Mouse (Mus musculus) lung, embryonic 15.5 days (tissue): Measurements from ENCODE around the gene Slc50a1. TPM values are rescaled to one million over a fixed set of nuclear protein-coding genes. Genes with fewer than 3 reads are reported as not detected.

Experiments
- ATAC-seq: fragments of 200-750 bp; cut with Nextera tagmentation; 2 replicates; pipeline ENCODE4 v1.8.0; 2017; ENCODE audit warnings: moderate number of reproducible peaks, borderline replicate concordance; ENCODE audit not compliant: low FRiP score, low TSS enrichment; ENCODE audit errors: extremely low read depth
- H3K27ac ChIP-seq: fragments of 300-500 bp; sonication (generic); 2 replicates; pipeline ENCODE4 v1.5.1; 2015; ENCODE audit warnings: moderate library complexity, mild to moderate bottlenecking, inconsistent platforms
- H3K27me3 ChIP-seq: fragments of 300-500 bp; sonication (generic); 2 replicates; pipeline ENCODE4 v1.6.1; 2015; ENCODE audit warnings: inconsistent platforms
- H3K36me3 ChIP-seq: fragments of 300-500 bp; sonication (generic); 2 replicates; pipeline ENCODE4 v1.6.1; 2015; ENCODE audit warnings: inconsistent platforms
- H3K4me1 ChIP-seq: fragments of 300-500 bp; sonication (generic); 2 replicates; pipeline ENCODE4 v1.6.1; 2015; ENCODE audit warnings: inconsistent platforms
- H3K4me2 ChIP-seq: fragments of 300-500 bp; sonication (generic); 2 replicates; pipeline ENCODE4 v1.6.1; 2015; ENCODE audit warnings: inconsistent platforms, mild to moderate bottlenecking, moderate library complexity
- H3K4me3 ChIP-seq: fragments of 300-500 bp; sonication (generic); 2 replicates; pipeline ENCODE4 v1.5.1; 2015; ENCODE audit warnings: mild to moderate bottlenecking, inconsistent platforms
- H3K9ac ChIP-seq: fragments of 300-500 bp; sonication (generic); 2 replicates; pipeline ENCODE4 v1.6.1; 2015; ENCODE audit warnings: inconsistent platforms
- H3K9me3 ChIP-seq: fragments of 300-500 bp; sonication (generic); 2 replicates; pipeline ENCODE4 v1.6.1; 2016; ENCODE audit warnings: inconsistent platforms
- WGBS: fragments of 180-500 bp; shearing (Covaris S2); methylation state at CpG from one replicate; pipeline ENCODE4 v1.1.7; 2015; 5-methylcytosine and 5-hydroxymethylcytosine counted together
- polyA plus RNA-seq: library from polyadenylated mRNA; unstranded; fragments of >200 nt; fragmentation: Nextera tagmentation; extraction: Ambion mirVana; gene quantifications from 2 replicates; pipeline ENCODE4 v1.2.1, GENCODE M21; 2015

The Slc50a1 gene
- polyA plus RNA-seq, 1 experiment from 2014 or later = 65.4 TPM

DNA sequence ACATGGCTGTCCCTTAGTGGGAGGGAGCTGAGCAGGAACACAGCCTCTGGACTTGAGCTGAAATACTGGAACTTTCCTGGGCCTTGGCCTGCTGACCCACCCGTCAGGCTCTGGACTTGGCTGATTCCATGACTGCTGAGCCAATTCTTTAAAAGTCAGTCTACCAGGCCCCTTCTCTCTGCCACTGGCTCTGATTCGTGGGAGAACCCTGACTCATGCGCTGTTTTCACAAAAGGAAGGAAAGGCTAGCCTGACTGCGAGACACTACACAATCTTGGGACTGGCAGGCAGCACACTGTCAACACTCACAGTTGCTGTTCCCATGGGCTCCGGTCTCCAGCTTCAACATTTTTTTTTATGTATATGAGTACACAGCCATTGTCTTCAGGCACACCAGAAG, 14.2 kb downstream of the Slc50a1 start:
- H3K36me3 ChIP-seq = no peaks in the 10 kb centered on the region
- no peak for ATAC-seq
- no peak overlapping the region for H3K9ac ChIP-seq
- no peak overlapping the region for H3K4me3 ChIP-seq
- no peak overlapping the region for H3K27ac ChIP-seq
- WGBS = 67% methylated on average over 5 of the region's 5 CpGs
- H3K4me1 ChIP-seq = peaks cover 17% of the 10 kb centered on the region
- no peak overlapping the region for H3K4me2 ChIP-seq
- H3K9me3 ChIP-seq = no peaks in the 10 kb centered on the region
- H3K27me3 ChIP-seq = no peaks in the 10 kb centered on the region

GRCm38 (mm10) chr3:89254994-89255393, 15.4 kb downstream of the Slc50a1 start:
- H3K4me1 ChIP-seq = peaks cover 27% of the 10 kb centered on the region
- H3K4me2 ChIP-seq = no peak overlapping the region
- H3K9me3 ChIP-seq = no peaks in the 10 kb centered on the region
- H3K27me3 ChIP-seq = no peaks in the 10 kb centered on the region
- H3K36me3 ChIP-seq = no peaks in the 10 kb centered on the region
- WGBS = 87% methylated on average over 5 of the region's 5 CpGs
- no peak overlapping the region for H3K9ac ChIP-seq
- no peak for ATAC-seq
- no peak overlapping the region for H3K4me3 ChIP-seq
- H3K27ac ChIP-seq = no peak overlapping the region

DNA sequence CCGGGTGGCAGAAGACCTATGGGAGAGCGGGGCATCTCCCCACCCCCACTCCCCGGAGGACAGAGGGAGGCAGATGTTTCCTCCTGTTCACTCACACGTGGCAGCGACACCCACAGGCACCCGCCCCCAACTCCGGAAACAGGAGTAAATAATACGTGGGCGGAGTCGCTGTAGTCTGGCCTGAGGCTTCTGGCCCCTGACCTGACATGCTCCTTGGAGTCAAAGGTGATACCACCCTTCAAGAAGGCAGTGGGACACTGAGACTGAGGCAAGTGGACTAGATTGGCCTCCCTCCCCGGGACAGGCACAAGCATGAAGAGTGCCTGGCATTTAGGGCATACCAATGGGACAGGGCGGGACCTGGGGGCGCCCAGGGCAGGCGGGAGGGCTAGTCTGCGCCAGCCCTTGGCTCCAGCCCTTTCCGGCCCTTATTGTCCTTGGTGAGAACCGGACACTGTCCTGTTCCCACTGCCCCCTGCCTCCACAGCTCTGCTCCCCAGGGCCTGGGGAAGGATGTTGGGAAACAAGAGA, 18.9 kb downstream of the Slc50a1 start:
- H3K27me3 ChIP-seq = no peaks in the 10 kb centered on the region
- peak overlapping the region; percentile 39 for H3K4me2 ChIP-seq
- H3K4me3 ChIP-seq = 0 out of 2 replicates have a peak overlapping the region, but pooled peaks have one; percentile 6
- H3K4me1 ChIP-seq = peaks cover 43% of the 10 kb centered on the region
- ATAC-seq = peak; percentile 50
- H3K9ac ChIP-seq = no peak overlapping the region; the same call in 1 of the 2 replicates
- H3K9me3 ChIP-seq = no peaks in the 10 kb centered on the region
- peaks cover 13% of the 10 kb centered on the region for H3K36me3 ChIP-seq
- H3K27ac ChIP-seq = peak overlapping the region; percentile 79
- WGBS = 7% methylated on average over 17 of the region's 17 CpGs

DNA sequence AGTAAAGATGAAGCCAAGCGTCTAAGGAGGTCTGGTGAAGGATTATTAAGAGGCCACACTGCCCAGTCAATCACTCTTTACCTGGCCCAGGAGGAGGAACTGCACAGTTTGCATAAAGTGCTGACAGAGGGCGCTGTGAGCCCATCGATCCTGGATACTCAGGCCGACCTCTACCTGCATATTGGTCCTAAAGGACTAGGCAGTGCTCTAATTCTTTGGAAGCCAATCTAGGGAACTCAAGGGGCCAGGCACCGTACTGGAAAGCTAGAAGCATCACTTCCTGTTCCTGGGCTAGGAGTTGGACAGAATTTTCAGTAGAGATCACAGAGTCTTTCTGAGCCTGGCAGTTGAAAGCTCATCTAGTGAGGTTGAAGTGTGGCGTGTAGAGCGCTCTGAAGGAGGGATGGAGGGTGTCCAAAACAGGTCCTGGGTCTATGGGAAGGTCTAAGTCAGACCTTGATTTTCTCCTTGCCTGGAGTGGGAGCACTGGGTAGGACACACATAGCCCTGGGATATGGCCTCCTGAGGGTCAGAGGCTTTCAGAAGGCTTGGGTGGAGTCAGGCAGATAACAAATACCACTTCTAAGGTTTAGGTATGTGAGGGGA, 19.8 kb downstream of the Slc50a1 start:
- peak overlapping the region; percentile 79 for H3K27ac ChIP-seq
- ATAC-seq = no peak
- no peak overlapping the region for H3K4me3 ChIP-seq
- no peak overlapping the region for H3K4me2 ChIP-seq
- no peaks in the 10 kb centered on the region for H3K27me3 ChIP-seq
- H3K36me3 ChIP-seq = peaks cover 13% of the 10 kb centered on the region
- 15% methylated on average over 7 of the region's 7 CpGs for WGBS
- peaks cover 48% of the 10 kb centered on the region for H3K4me1 ChIP-seq
- H3K9me3 ChIP-seq = no peaks in the 10 kb centered on the region
- no peak overlapping the region for H3K9ac ChIP-seq

DNA sequence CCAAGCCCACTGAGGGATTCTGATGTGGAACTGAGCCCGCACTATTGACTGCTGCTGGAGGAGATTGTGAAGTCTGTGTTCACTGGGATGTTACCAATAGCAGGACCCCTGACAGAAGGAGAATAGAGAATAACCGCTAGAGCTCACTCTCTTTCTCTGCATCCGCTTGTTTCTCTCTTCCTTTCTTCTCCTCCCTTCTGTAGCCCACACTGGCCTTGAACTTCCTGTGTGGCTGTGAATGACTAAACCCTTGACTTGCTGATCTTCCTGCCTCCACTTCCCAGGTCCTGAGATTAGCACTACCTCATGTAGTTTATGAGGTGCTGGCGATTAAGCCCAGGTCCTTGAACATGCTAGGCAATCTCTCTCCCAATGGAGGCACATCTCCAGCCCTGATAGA, 22.9 kb downstream of the Slc50a1 start:
- Histone ChIP-seq H3K27me3 (peaks cover 14% of the 10 kb centered on the region), H3K4me1 (peaks cover 67% of the 10 kb centered on the region), H3K9me3 (no peaks in the 10 kb centered on the region), H3K4me2 (peak overlapping the region; percentile 82), H3K36me3 (peaks cover 13% of the 10 kb centered on the region), H3K27ac (no peak overlapping the region), H3K9ac (peak overlapping the region; percentile 75), H3K4me3 (peak overlapping the region; percentile 78)
- 83% methylated on average over 4 of the region's 4 CpGs for WGBS
- no peak for ATAC-seq

- H3K27me3 ChIP-seq = peaks cover 14% of the 10 kb centered on the region
- H3K27ac ChIP-seq = peak within 1 kb of the TSS; percentile 73
- peak within 1 kb of the TSS; percentile 75 for H3K9ac ChIP-seq
- peak within 1 kb of the TSS; percentile 82 for H3K4me2 ChIP-seq
- under 1% methylated on average over 42 of the region's 42 CpGs for WGBS
- no peaks in the 10 kb centered on the region for H3K9me3 ChIP-seq
- peaks cover 13% of the 10 kb centered on the region for H3K36me3 ChIP-seq
- ATAC-seq = peak; percentile 75
- peak within 1 kb of the TSS; percentile 78 for H3K4me3 ChIP-seq
- H3K4me1 ChIP-seq = peaks cover 57% of the 10 kb centered on the region
Measured at GRCm38 (mm10) chr3:89246261-89247100, 23.9 kb downstream of the Slc50a1 start, which contains the start of gene Trim46. Trim46 (minus strand) TSS chr3:89246309.

GRCm38 (mm10) chr3:89245688-89246171, 24.6 kb downstream of the Slc50a1 start, which contains the start of gene Krtcap2:
Krtcap2 (plus strand) TSS chr3:89245966.
- Histone ChIP-seq H3K9ac (peak within 1 kb of the TSS; percentile 75), H3K9me3 (no peaks in the 10 kb centered on the region), H3K4me3 (peak within 1 kb of the TSS; percentile 78), H3K4me2 (peak within 1 kb of the TSS; percentile 82), H3K36me3 (peaks cover 13% of the 10 kb centered on the region), H3K27me3 (peaks cover 14% of the 10 kb centered on the region), H3K27ac (peak within 1 kb of the TSS; percentile 74), H3K4me1 (peaks cover 49% of the 10 kb centered on the region)
- WGBS = 4% methylated on average over 20 of the region's 20 CpGs
- ATAC-seq = no peak

DNA sequence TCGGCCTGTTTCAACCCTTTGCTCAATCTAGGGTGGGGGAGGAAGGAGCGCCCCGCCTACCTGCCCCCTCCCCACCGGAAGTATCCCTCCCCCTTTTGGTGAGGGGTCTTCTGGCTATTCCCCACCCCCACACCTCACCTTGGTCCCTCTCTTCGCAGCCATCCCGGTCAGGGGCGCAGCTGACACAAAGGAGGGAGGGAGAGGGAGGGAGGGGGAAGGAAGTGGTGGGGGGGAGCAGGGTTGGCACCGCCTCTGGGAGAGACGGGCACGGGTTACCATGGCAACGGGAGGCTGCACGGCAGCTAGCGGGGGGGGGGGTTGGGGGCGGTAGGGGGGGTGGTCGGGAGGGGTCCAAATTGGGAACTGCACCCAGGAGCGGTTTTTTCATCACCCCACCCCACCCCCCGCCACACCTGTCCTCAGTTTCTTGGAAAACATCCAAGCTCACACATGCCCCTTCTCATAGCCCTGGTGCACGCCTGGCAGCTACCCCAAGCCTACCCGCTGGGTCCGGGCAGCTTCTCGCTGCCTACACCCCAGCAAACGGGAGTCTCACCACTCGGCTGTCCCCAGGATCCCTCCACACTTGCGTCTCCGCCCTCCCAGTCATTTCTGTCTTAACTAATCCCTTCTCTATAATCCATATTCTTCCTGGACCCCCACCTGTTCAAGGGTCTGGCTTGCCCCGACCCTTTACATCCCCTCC, 25.2 kb downstream of the Slc50a1 start:
- Histone ChIP-seq H3K27me3 (peaks cover 14% of the 10 kb centered on the region), H3K9me3 (no peaks in the 10 kb centered on the region), H3K9ac (peak overlapping the region; percentile 23), H3K27ac (peak overlapping the region; percentile 74), H3K4me1 (peaks cover 44% of the 10 kb centered on the region), H3K4me2 (peak overlapping the region; percentile 82), H3K4me3 (peak overlapping the region; percentile 78), H3K36me3 (peaks cover 13% of the 10 kb centered on the region)
- 1% methylated on average over 23 of the region's 26 CpGs for WGBS
- ATAC-seq = peak; percentile 32; the same call in 1 of the 2 replicates

DNA sequence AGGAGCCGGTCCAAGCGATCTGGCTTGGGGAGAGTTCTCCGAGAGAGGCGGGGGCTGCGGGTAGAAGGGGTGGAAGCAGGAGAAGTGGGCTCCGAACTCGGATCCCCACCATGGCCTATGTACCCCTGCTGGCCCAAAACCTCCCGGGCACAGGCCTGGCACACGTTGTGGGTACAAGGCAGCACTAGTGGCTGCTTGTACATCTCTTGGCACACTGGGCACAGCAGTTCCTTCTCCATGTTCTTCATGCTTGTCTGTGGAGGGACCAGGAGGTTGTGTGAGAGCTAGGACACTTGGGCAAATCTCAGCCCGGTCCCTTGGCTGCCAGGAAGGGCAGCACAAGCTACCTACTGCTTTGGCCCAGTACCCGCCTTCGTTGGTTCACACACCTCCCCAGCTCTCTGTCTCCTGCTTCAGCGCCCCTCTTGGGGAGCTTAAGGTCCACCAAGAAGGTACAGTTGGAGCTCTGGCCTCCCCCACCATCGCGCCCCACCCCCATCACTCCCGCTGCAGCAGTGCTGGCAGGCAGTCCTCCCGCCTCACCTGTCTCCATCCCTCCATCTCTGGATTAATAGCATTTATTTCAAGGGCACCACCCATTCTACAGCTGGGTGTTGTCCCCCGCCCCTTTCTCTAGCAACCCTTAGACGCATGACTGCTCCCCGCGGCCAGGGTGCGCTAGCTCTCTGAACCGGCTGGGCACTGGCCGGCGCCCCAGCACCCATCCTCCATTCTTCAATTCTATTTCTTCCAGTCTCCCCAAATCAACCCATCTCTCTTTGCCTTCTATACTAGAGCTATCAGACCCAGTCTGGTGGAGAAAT, 26.0 kb downstream of the Slc50a1 start:
- Histone ChIP-seq H3K9me3 (no peaks in the 10 kb centered on the region), H3K36me3 (peaks cover 10% of the 10 kb centered on the region), H3K4me1 (peaks cover 44% of the 10 kb centered on the region), H3K4me3 (peak overlapping the region; percentile 78), H3K4me2 (peak overlapping the region; percentile 82), H3K9ac (peak overlapping the region; percentile 23), H3K27me3 (peaks cover 14% of the 10 kb centered on the region), H3K27ac (peak overlapping the region; percentile 74)
- 13% methylated on average over 25 of the region's 25 CpGs for WGBS
- no peak for ATAC-seq

DNA sequence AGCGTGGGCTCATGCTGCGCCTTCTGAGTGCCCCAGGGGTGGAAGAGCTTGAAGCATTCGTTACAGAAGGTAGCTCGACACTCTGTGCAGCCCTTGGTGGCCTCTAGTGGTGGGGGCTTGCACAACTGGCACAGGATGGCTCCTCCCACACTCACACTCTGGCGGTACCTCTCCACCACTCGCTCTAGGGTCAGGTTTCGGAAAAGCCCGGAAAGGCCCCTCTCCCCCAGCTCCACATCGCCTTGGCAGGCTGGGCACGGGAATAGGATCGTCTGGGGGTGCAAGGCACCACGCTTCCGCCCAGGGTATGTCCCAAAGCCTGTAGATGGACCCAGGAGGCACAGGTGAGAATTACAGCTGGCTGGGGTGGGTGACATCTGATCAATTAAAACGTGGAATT, 26.8 kb downstream of the Slc50a1 start:
- no peaks in the 10 kb centered on the region for H3K9me3 ChIP-seq
- WGBS = 12% methylated on average over 14 of the region's 14 CpGs
- peak; percentile 33; the same call in 1 of the 2 replicates for ATAC-seq
- peak overlapping the region; percentile 82 for H3K4me2 ChIP-seq
- peak overlapping the region; percentile 74 for H3K27ac ChIP-seq
- peaks cover 4% of the 10 kb centered on the region for H3K36me3 ChIP-seq
- peaks cover 44% of the 10 kb centered on the region for H3K4me1 ChIP-seq
- peak overlapping the region; percentile 78 for H3K4me3 ChIP-seq
- peak overlapping the region; percentile 19 for H3K9ac ChIP-seq
- H3K27me3 ChIP-seq = peaks cover 14% of the 10 kb centered on the region
